Mouse (Mus musculus): ENCODE results near the gene Gm13278. TPM values are rescaled to one million over a fixed set of nuclear protein-coding genes. Genes with fewer than 3 reads are reported as not detected.

The Gm13278 gene
- polyA plus RNA-seq, 1 experiment from 2014 or later, result not detected

Other genes starting within 250 kb of the Gm13278 start
- not detected in 2 replicates for gene Ifna15, start 233.3 kb upstream of the Gm13278 start, polyA plus RNA-seq (2016; fragmentation: Nextera tagmentation; extraction: Ambion mirVana)
- not detected in 2 replicates for gene Ifna14, start 219.8 kb upstream of the Gm13278 start, polyA plus RNA-seq (2016; fragmentation: Nextera tagmentation; extraction: Ambion mirVana)
- not detected in 2 replicates for gene Ifna9, start 199.2 kb upstream of the Gm13278 start, polyA plus RNA-seq (2016; fragmentation: Nextera tagmentation; extraction: Ambion mirVana)
- gene Ifna12, start 188.2 kb upstream of the Gm13278 start, polyA plus RNA-seq (2016; fragmentation: Nextera tagmentation; extraction: Ambion mirVana), result not detected in 2 replicates
- not detected in 2 replicates for gene C87499, start 157.1 kb upstream of the Gm13278 start, polyA plus RNA-seq (2016; fragmentation: Nextera tagmentation; extraction: Ambion mirVana)
- gene Ifna13, start 147.1 kb upstream of the Gm13278 start, polyA plus RNA-seq (2016; fragmentation: Nextera tagmentation; extraction: Ambion mirVana), result not detected in 2 replicates
- gene Ifna16, start 114.6 kb upstream of the Gm13278 start, polyA plus RNA-seq (2016; fragmentation: Nextera tagmentation; extraction: Ambion mirVana), result not detected in 2 replicates
- not detected in 2 replicates for gene Ifna2, start 107.6 kb upstream of the Gm13278 start, polyA plus RNA-seq (2016; fragmentation: Nextera tagmentation; extraction: Ambion mirVana)
- not detected in 2 replicates for gene Ifnab, start 100.2 kb upstream of the Gm13278 start, polyA plus RNA-seq (2016; fragmentation: Nextera tagmentation; extraction: Ambion mirVana)
- gene Gm26566, start 69.7 kb upstream of the Gm13278 start, polyA plus RNA-seq (2016; fragmentation: Nextera tagmentation; extraction: Ambion mirVana), result 0.84 and 1.1 TPM in 2 replicates
- gene Klhl9, start 69.1 kb upstream of the Gm13278 start, polyA plus RNA-seq (2016; fragmentation: Nextera tagmentation; extraction: Ambion mirVana), result 98.4 and 103 TPM in 2 replicates
- not detected in 2 replicates for gene Gm13271, start 36.7 kb upstream of the Gm13278 start, polyA plus RNA-seq (2016; fragmentation: Nextera tagmentation; extraction: Ambion mirVana)
- 0.35 and 0.49 TPM in 2 replicates for gene Gm13283, start 31.4 kb upstream of the Gm13278 start, polyA plus RNA-seq (2016; fragmentation: Nextera tagmentation; extraction: Ambion mirVana)
- gene Gm13290, start 17.7 kb upstream of the Gm13278 start, polyA plus RNA-seq (2016; fragmentation: Nextera tagmentation; extraction: Ambion mirVana), result 0.76 TPM in 1 of 2 replicates, not detected in the other
- gene Gm13289, start 14.6 kb upstream of the Gm13278 start, polyA plus RNA-seq (2016; fragmentation: Nextera tagmentation; extraction: Ambion mirVana), result not detected in 2 replicates
- not detected in 2 replicates for gene Gm13272, start 11.7 kb upstream of the Gm13278 start, polyA plus RNA-seq (2016; fragmentation: Nextera tagmentation; extraction: Ambion mirVana)
- gene Ifnz, start 9.4 kb upstream of the Gm13278 start, polyA plus RNA-seq (2016; fragmentation: Nextera tagmentation; extraction: Ambion mirVana), result not detected in 2 replicates
- gene Gm13276, start 5.8 kb upstream of the Gm13278 start, polyA plus RNA-seq (2016; fragmentation: Nextera tagmentation; extraction: Ambion mirVana), result not detected in 2 replicates
- gene Gm13277, start 2.9 kb upstream of the Gm13278 start, polyA plus RNA-seq (2016; fragmentation: Nextera tagmentation; extraction: Ambion mirVana), result not detected in 2 replicates
- gene Gm13275, start 2.9 kb downstream of the Gm13278 start, polyA plus RNA-seq (2016; fragmentation: Nextera tagmentation; extraction: Ambion mirVana), result not detected in 2 replicates
- not detected in 2 replicates for gene Gm13279, start 5.8 kb downstream of the Gm13278 start, polyA plus RNA-seq (2016; fragmentation: Nextera tagmentation; extraction: Ambion mirVana)
- 0.85 TPM in 1 of 2 replicates, not detected in the other for gene Gm13285, start 8.1 kb downstream of the Gm13278 start, polyA plus RNA-seq (2016; fragmentation: Nextera tagmentation; extraction: Ambion mirVana)
- not detected in 2 replicates for gene Gm13287, start 11.7 kb downstream of the Gm13278 start, polyA plus RNA-seq (2016; fragmentation: Nextera tagmentation; extraction: Ambion mirVana)
- 0.07 and 0.09 TPM in 2 replicates for gene Gm13288, start 14.0 kb downstream of the Gm13278 start, polyA plus RNA-seq (2016; fragmentation: Nextera tagmentation; extraction: Ambion mirVana)
- gene Ifna7, start 24.7 kb downstream of the Gm13278 start, polyA plus RNA-seq (2016; fragmentation: Nextera tagmentation; extraction: Ambion mirVana), result not detected in 2 replicates
- gene Ifna11, start 28.4 kb downstream of the Gm13278 start, polyA plus RNA-seq (2016; fragmentation: Nextera tagmentation; extraction: Ambion mirVana), result not detected in 2 replicates
- gene Ifna6, start 35.9 kb downstream of the Gm13278 start, polyA plus RNA-seq (2016; fragmentation: Nextera tagmentation; extraction: Ambion mirVana), result not detected in 2 replicates
- gene Ifna5, start 44.0 kb downstream of the Gm13278 start, polyA plus RNA-seq (2016; fragmentation: Nextera tagmentation; extraction: Ambion mirVana), result not detected in 2 replicates
- gene Ifna4, start 50.3 kb downstream of the Gm13278 start, polyA plus RNA-seq (2016; fragmentation: Nextera tagmentation; extraction: Ambion mirVana), result not detected in 2 replicates
- gene Ifna1, start 58.5 kb downstream of the Gm13278 start, polyA plus RNA-seq (2016; fragmentation: Nextera tagmentation; extraction: Ambion mirVana), result not detected in 2 replicates
- not detected in 2 replicates for gene Ifne, start 88.7 kb downstream of the Gm13278 start, polyA plus RNA-seq (2016; fragmentation: Nextera tagmentation; extraction: Ambion mirVana)

Measured in forebrain, embryonic 10.5 days (tissue).